Mouse (Mus musculus): Measurements from ENCODE around the gene Adamtsl5.

Gene Adamtsl5

DNA sequence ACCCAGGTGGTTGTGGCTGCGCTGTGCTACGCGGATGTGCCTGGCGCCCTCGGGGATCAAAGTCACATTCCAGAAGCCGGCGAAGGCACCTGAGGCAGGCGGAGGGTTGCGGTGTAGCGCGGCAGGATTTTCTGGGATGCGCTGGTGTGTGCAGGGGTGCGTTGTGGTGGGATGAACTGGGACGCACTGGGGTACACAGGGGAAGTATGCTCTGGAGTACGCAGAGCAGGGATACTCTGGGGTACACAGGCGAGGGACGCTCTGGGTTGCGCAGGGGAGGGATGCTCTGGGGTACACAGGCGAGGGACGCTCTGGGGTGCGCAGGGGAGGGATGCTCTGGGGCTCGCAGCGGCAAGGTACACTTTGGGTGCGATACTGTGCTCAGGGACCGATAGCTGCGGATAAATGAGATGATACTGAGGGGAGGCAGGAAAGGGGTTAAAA is 5.9 kb downstream of the Adamtsl5 start:
- no peak for DNase-seq (ENCODE audit: low spot score in 2 of 2)

- no peak for DNase-seq (ENCODE audit: low spot score in 2 of 2)
These were observed 6.5 kb downstream of the Adamtsl5 start for GRCm38 (mm10) chr10:80341491-80342304.

DNA sequence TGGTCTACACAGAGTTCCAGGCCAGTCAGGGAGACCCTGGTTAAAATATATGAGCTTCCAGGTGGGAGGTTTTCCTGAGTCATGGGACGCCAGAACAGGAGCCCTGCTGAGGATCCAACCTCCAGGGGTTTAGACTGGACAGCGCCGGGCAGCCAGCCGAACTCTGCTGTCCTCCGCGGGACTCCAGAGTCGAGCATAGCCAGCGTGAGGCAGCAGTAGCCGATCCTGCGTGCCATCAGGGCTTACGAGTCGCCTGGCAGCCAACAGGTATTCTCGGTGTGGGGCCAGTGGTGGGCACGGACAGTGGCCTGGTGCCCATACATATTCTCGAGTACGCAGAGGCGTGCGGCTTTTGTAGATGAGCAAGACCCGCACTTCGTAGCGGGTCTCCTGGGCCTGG is 7.2 kb downstream of the Adamtsl5 start:
- DNase-seq (ENCODE audit: low spot score in 2 of 2), result no peak

- peak; percentile 75 to 83 for DNase-seq (ENCODE audit: low spot score in 2 of 2)
These were observed 8.1 kb downstream of the Adamtsl5 start for GRCm38 (mm10) chr10:80339941-80340750.

GRCm38 (mm10) chr10:80336263-80336662 is 11.9 kb downstream of the Adamtsl5 start:
- peak in 1 of 2 experiments; percentile 33 for DNase-seq (ENCODE audit: low spot score in 2 of 2)

- no peak for DNase-seq (ENCODE audit: low spot score in 2 of 2)
These were observed 15.7 kb downstream of the Adamtsl5 start for GRCm38 (mm10) chr10:80332525-80332989.

GRCm38 (mm10) chr10:80331636-80332524 is 16.3 kb downstream of the Adamtsl5 start:
- DNase-seq (ENCODE audit: low spot score in 2 of 2), result no peak

DNA sequence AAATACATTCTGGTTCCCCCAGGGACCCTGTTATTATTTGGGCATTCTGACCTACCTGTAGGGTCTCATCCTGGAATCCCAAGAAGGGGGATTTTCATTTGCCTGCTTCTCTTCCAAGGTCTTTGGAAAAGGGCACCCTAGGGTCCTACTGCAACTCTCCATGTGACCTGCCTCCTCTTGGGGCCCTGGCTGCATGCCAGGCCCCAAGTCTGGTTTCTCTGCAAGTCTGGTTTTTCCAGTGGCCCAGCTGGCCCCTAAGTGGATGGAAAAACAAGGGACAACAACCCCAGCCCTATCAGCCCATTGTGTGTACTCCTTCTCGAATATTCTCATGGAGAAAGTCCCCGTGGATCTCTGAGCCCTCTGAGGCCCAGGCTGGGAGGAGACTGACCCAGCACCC is 17.3 kb downstream of the Adamtsl5 start:
- no peak for DNase-seq (ENCODE audit: low spot score in 2 of 2)

- no peak for DNase-seq (ENCODE audit: low spot score in 2 of 2)
These were observed 18.1 kb downstream of the Adamtsl5 start for GRCm38 (mm10) chr10:80330084-80330483.

DNA sequence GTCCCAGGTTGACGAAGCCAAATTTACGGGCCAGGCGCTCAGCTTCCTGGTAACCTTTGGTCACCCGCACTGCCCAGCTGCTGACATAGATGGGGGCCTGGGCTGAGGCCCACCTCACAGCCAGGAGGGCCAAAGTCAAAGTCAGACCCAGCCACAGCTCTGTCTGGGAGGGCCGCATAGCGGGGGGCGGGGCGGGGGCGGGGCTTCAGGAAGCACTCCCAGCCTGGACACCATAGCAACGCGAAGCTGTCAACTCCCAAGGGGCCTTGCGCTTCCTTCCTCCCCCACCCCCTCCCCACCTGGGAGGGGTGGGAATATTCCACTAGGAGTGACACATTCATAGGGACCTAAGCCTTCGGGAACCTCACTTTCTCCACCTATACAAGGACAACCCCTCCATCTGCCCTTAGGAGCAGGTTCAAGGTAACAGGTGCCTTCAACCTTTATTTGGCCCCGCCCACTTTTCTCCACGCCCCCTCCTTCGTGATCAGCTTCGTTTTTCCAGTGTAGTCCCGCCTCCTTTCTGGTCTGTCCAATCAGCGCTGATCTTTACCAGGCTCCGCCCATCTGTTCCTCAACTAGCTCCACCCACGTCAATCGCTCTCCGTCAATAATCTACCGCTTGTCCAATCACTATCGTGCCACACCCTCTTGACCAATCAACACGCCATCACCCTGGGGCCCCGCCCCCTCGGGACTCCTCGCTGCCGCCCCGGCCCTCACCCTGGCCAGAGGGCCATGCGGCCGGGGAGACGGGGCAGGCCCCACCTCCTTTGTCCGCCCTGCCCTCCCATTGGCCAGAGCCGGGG is 18.7 kb downstream of the Adamtsl5 start, which contains the start of the genes Pcsk4 and Reep6:
Pcsk4 (minus strand) TSS at position 226 of the 809 bp plus-strand sequence.
Reep6 (plus strand) TSS at position 681 of the 809 bp plus-strand sequence.
- peak; percentile 94 to 97 for DNase-seq (ENCODE audit: low spot score in 2 of 2)

DNA sequence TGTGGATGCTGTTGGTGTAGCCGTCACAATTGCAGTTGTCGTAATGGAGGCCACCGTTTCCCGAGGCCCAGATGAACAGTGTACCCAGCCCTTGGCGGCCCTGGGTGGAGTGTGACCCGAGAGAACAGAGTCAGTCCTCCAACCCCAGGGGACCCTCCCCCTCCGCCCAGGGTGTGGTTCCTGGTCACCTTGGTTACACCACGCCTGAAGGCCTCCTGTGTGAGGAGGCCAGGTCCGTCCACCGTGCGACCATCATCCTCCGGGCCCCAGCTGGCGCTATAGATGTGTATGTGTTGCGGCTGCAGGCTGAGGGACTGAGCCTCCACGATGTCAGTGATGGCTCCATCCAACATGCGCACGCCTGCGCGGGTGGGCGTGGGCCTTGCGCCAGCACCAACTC is 23.2 kb downstream of the Adamtsl5 start:
- DNase-seq (ENCODE audit: low spot score in 2 of 2), result no peak

DNA sequence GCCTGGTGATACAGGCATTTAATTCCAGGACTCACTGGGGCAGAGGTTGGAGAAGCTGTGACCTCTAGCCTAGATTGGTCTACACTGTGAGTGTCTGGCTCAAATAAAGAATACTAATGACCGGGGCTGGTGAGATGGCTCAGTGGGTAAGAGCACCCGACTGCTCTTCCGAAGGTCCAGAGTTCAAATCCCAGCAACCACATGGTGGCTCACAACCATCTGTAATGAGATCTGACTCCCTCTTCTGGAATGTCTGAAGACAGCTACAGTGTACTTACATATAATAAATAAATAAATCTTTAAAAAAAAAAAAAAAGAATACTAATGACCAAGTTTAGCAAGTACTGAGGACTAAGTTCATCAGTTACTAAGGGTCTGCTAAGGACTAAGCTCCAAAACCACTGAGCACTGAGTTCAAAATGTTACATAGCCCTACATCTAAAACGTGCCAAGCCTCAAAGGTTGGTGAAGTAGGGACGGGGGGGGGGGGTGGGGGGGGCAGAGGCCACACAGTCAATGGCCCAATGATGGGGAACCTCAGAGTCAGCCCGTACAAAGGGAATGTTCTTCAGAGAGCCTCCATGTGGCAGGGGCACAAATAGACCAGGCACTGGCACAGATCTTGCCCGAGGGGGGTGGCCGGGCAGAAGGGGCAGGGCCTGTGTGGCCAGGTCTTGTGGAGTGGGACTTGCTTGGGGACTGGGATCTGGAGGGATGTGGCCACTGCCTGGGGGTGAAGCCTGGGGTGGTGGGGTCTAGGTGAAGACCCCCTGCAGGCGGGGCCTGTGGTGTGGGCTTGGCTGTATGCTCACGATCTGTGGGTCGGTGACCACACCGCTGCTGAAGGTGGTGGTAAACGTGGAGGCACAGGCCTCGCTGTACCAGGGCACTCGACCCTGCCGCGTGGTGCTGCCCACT is 23.8 kb downstream of the Adamtsl5 start:
- DNase-seq (ENCODE audit: low spot score in 2 of 2), result no peak

- peak; percentile 67 to 73 for DNase-seq (ENCODE audit: low spot score in 2 of 2)
These were observed 24.7 kb downstream of the Adamtsl5 start for GRCm38 (mm10) chr10:80323261-80324119.

GRCm38 (mm10) chr10:80322811-80323211 is 25.4 kb downstream of the Adamtsl5 start:
- peak; percentile 30 to 43 for DNase-seq (ENCODE audit: low spot score in 2 of 2)

- no peak for DNase-seq (ENCODE audit: low spot score in 2 of 2)
These were observed 26.3 kb downstream of the Adamtsl5 start for GRCm38 (mm10) chr10:80321670-80322581.

GRCm38 (mm10) chr10:80321014-80321669 is 27.1 kb downstream of the Adamtsl5 start:
- no peak for DNase-seq (ENCODE audit: low spot score in 2 of 2)

GRCm38 (mm10) chr10:80320340-80320760 is 27.9 kb downstream of the Adamtsl5 start, which contains the start of gene 2310011J03Rik:
2310011J03Rik (minus strand) TSS chr10:80320537.
- DNase-seq (ENCODE audit: low spot score in 2 of 2), result peak; percentile 84 to 88

All from natural killer cell, adult 2 months (primary cell).